Mouse (Mus musculus) myocyte (in vitro differentiated cells): ENCODE measurements around the gene Ocel1.

ENCODE experiments used
- CEBPB ChIP-seq: IDR thresholded peaks from 2 replicates; pipeline ENCODE4 v1.6.1; 2011; ENCODE audit warnings: mild to moderate bottlenecking, moderate library complexity; ENCODE audit not compliant: poor library complexity, insufficient read depth, severe bottlenecking
- E2F4 ChIP-seq: IDR thresholded peaks from one replicate; pipeline ENCODE4 v1.6.1; 2011; ENCODE audit warnings: mild to moderate bottlenecking, control low read depth, moderate library complexity; ENCODE audit not compliant: insufficient read depth
- MAX ChIP-seq: IDR thresholded peaks from one replicate; pipeline ENCODE4 v1.6.1; 2011; ENCODE audit warnings: low read depth, mild to moderate bottlenecking, control low read depth
- MYOG ChIP-seq, 3 experiments: IDR thresholded peaks; one replicate each; pipeline ENCODE4 v1.6.1; 2011; ENCODE audit warnings: control low read depth in 2 of 3, low read depth in 2 of 3, mild to moderate bottlenecking in 2 of 3; ENCODE audit not compliant: insufficient read length in 2 of 3, control insufficient read depth in 1 of 3, insufficient read depth in 1 of 3
- POLR2A ChIP-seq: IDR thresholded peaks from one replicate; pipeline ENCODE4 v1.6.1; 2011; ENCODE audit warnings: low read depth, mild to moderate bottlenecking, control low read depth, moderate library complexity; ENCODE audit not compliant: insufficient read length
- POLR2AphosphoS2 ChIP-seq: IDR thresholded peaks from one replicate; pipeline ENCODE4 v1.6.1; 2011; ENCODE audit warnings: low read depth, control low read depth; ENCODE audit not compliant: insufficient read length
- REST ChIP-seq: IDR thresholded peaks from one replicate; pipeline ENCODE4 v1.6.1; 2011; ENCODE audit warnings: mild to moderate bottlenecking, control low read depth, moderate library complexity; ENCODE audit not compliant: insufficient read depth, insufficient read length
- SRF ChIP-seq: IDR thresholded peaks from one replicate; pipeline ENCODE4 v1.6.1; 2011; ENCODE audit warnings: low read depth; ENCODE audit not compliant: control insufficient read depth, insufficient read length
- TCF12 ChIP-seq: IDR thresholded peaks from one replicate; pipeline ENCODE4 v1.6.1; 2011; ENCODE audit warnings: mild to moderate bottlenecking, control low read depth; ENCODE audit not compliant: poor library complexity, insufficient read depth, severe bottlenecking
- TCF3 ChIP-seq: IDR thresholded peaks from one replicate; pipeline ENCODE4 v1.6.1; 2011; ENCODE audit warnings: low read depth, control low read depth; ENCODE audit not compliant: insufficient read length
- USF1 ChIP-seq: IDR thresholded peaks from one replicate; pipeline ENCODE4 v1.6.1; 2011; ENCODE audit warnings: low read depth, mild to moderate bottlenecking, control low read depth, moderate library complexity

DNA sequence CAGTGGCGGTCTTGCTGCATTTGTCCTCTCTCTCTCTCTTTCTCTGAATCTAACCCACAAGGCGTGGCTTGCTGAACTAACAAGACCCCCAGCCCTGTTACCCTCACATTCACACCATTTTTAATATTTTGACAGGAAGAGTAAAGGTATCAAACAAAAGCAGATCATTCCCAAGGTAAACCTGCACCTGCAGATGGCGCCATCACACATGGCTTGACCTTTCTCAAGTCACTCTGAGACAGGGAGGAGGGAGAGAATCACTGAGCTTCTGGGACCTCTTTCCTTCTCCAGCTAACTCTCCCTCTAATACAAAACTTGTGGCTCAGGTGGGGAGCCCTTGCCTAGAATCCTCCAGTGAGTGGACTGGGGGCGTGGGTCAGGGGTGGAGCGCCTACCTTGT is 30.5 kb upstream of the Ocel1 start:
- TF ChIP-seq E2F4 (no peak), POLR2A (no peak), SRF (no peak), TCF12 (no peak), POLR2AphosphoS2 (no peak), USF1 (no peak), MAX (no peak), CEBPB (no peak), MYOG (IDR thresholded peaks at IDR 0.05; ENCODE audit: control insufficient read depth in 1 of 3, insufficient read depth in 1 of 3, insufficient read length in 2 of 3, low read depth in 2 of 3) (no peak), TCF3 (no peak), REST (no peak)
